Mouse (Mus musculus): Measurements from ENCODE around the gene Asap2.

The Asap2 gene

GRCm38 (mm10) chr12:21306721-21307120 lies 316.5 kb downstream of the Asap2 start:
- no peak for DNase-seq (ENCODE audit: extremely low spot score, low spot score)

GRCm38 (mm10) chr12:21312201-21312600 lies 321.9 kb downstream of the Asap2 start:
- no peak for DNase-seq (ENCODE audit: extremely low spot score, low spot score)

- DNase-seq (ENCODE audit: extremely low spot score, low spot score): peak; percentile 85
These were observed 325.9 kb downstream of the Asap2 start, which contains the start of gene Iah1 for GRCm38 (mm10) chr12:21315923-21316868. Iah1 (plus strand) TSS chr12:21316389.

GRCm38 (mm10) chr12:21316869-21317265 lies 326.6 kb downstream of the Asap2 start:
- no peak for DNase-seq (ENCODE audit: extremely low spot score, low spot score)

- peak; percentile 57 for DNase-seq (ENCODE audit: extremely low spot score, low spot score)
These were observed 328.1 kb downstream of the Asap2 start for GRCm38 (mm10) chr12:21318143-21318895.

All from neural tube, embryonic 10.5 days (tissue).